Comparison of ENCODE assay signal across 8 mouse cellular contexts in the genomic region with DNA sequence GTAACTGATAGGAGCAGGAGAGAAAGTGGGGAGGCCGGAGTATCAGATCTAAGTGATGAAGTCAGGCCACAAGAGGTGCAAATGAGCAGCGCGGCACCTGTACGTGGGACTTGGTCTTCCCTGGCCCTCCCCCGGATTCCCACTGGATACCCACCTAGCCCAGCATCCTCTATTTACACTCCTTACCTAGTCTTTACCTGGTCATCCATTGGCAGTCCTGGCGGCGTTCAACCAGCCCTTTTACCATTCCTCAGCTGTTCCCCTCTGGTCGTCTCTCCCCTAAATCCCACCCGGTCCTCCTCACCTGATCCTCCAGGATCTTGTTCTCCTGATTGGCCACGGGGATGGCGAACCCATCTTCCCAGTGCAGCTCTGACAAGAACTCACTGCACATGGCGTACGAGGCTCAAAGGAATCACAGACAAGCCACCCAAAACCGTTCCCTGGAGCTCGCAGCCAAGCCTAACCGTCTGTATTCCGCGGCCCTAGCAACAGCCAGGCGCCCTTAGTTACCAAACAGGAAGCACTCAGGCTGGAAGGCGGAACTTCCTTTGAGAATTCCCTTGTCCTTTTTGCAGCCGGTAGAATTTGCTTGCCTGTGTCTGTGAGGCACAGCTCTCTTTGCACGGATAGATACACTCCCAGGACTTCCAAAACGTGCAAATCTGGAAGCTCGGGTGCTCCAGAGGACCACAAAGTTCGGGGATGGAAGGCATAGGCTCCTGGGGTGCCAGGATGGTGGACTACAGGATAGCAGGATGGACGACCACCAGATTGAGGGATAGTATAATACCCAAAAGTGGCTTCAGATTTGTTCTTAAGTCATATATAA. TPM values are rescaled to one million over a fixed set of nuclear protein-coding genes. Genes with fewer than 3 reads are reported as not detected.
DNase-seq lines count a peak whose midpoint lies in the region; ATAC-seq and TF ChIP-seq lines count a peak whose summit lies in the region.

A gene (minus strand): TSS at position 510 of the 832 bp plus-strand sequence.

- TF ChIP-seq POLR2A in bone marrow, adult 2 months (IDR thresholded peaks at IDR 0.05; ENCODE audit: borderline replicate concordance, control insufficient read depth, low read depth, low read length): no peak
- TF ChIP-seq POLR2A in limb, embryonic 14.5 days (IDR thresholded peaks at IDR 0.05; ENCODE audit: borderline replicate concordance, extremely low read depth, insufficient read depth, insufficient read length): peak; percentile 44; the same call in 1 of the 2 replicates

- H3K4me3 ChIP-seq in bone marrow, adult 2 months (replicated peaks; ENCODE audit: control insufficient read depth, low read depth, low read length): peak within 1 kb of the TSS; percentile 4
- peak within 1 kb of the TSS; percentile 51 for H3K4me3 ChIP-seq in embryonic facial prominence, embryonic 15.5 days (replicated peaks)
- peak within 1 kb of the TSS; percentile 64 for H3K4me3 ChIP-seq in heart, embryonic 10.5 days
- H3K4me3 ChIP-seq in kidney, embryonic 14.5 days (ENCODE audit: low read length): peak within 1 kb of the TSS; percentile 54
- peak within 1 kb of the TSS; percentile 45 for H3K4me3 ChIP-seq in limb, embryonic 14.5 days (replicated peaks; ENCODE audit: low read length)
- H3K4me3 ChIP-seq in midbrain, embryonic 16.5 days (ENCODE audit: low read depth, low read length): peak within 1 kb of the TSS; percentile 53
- H3K4me3 ChIP-seq in stomach, embryonic 16.5 days (replicated peaks; ENCODE audit: low read length): peak within 1 kb of the TSS; percentile 53

- peak; percentile 78 for ATAC-seq in embryonic facial prominence, embryonic 15.5 days (ENCODE audit: insufficient number of reproducible peaks, low FRiP score, low TSS enrichment, low read depth)
- ATAC-seq in kidney, embryonic 14.5 days (ENCODE audit: low FRiP score, low TSS enrichment): peak; percentile 94
- ATAC-seq in limb, embryonic 14.5 days (ENCODE audit: low FRiP score, low read depth): peak; percentile 84
- ATAC-seq in midbrain, embryonic 16.5 days: peak; percentile 98
- ATAC-seq in stomach, embryonic 16.5 days (ENCODE audit: insufficient read depth, low FRiP score): peak; percentile 83; the same call in 1 of the 2 replicates

- H3K36me3 ChIP-seq in embryonic facial prominence, embryonic 15.5 days: no peaks in the 10 kb centered on the region
- H3K36me3 ChIP-seq in heart, embryonic 10.5 days: no peaks in the 10 kb centered on the region
- no peaks in the 10 kb centered on the region for H3K36me3 ChIP-seq in kidney, embryonic 14.5 days (ENCODE audit: control insufficient read depth, insufficient read depth, low read length)
- H3K36me3 ChIP-seq in limb, embryonic 14.5 days (ENCODE audit: control insufficient read depth, insufficient read depth, low read length): no peaks in the 10 kb centered on the region
- H3K36me3 ChIP-seq in midbrain, embryonic 16.5 days (ENCODE audit: control insufficient read depth, insufficient read depth, low read length): no peaks in the 10 kb centered on the region
- H3K36me3 ChIP-seq in stomach, embryonic 16.5 days (ENCODE audit: control insufficient read depth, insufficient read depth, low read length): no peaks in the 10 kb centered on the region

- TF ChIP-seq CTCF in bone marrow, adult 2 months (IDR thresholded peaks at IDR 0.05; ENCODE audit: control insufficient read depth, insufficient read depth, low read length): no peak

- no peak within 1 kb of the TSS for H3K27ac ChIP-seq in bone marrow, adult 2 months (ENCODE audit: control insufficient read depth, insufficient read depth, low read depth, low read length, poor library complexity)
- H3K27ac ChIP-seq in embryonic facial prominence, embryonic 15.5 days (replicated peaks): no peak within 1 kb of the TSS
- H3K27ac ChIP-seq in heart, embryonic 10.5 days: peak within 1 kb of the TSS; percentile 88
- no peak within 1 kb of the TSS for H3K27ac ChIP-seq in kidney, embryonic 14.5 days (ENCODE audit: low read depth, low read length)
- no peak within 1 kb of the TSS; the same call in 1 of the 2 replicates for H3K27ac ChIP-seq in limb, embryonic 14.5 days (replicated peaks; ENCODE audit: low read depth, low read length)
- H3K27ac ChIP-seq in midbrain, embryonic 16.5 days (ENCODE audit: low read length): peak within 1 kb of the TSS; percentile 58
- H3K27ac ChIP-seq in stomach, embryonic 16.5 days (ENCODE audit: low read length): no peak within 1 kb of the TSS

- peak; percentile 7 to 13 for DNase-seq in B cell, adult 2 months
- DNase-seq in heart, embryonic 10.5 days (ENCODE audit: low spot score): peak; percentile 90
- DNase-seq in limb, embryonic 14.5 days (ENCODE audit: low spot score): peak; percentile 87

- no peaks in the 10 kb centered on the region for H3K27me3 ChIP-seq in embryonic facial prominence, embryonic 15.5 days
- H3K27me3 ChIP-seq in heart, embryonic 10.5 days (ENCODE audit: insufficient read depth, poor library complexity, severe bottlenecking): no peaks in the 10 kb centered on the region
- no peaks in the 10 kb centered on the region for H3K27me3 ChIP-seq in kidney, embryonic 14.5 days (ENCODE audit: control insufficient read depth, insufficient read depth, low read length)
- no peaks in the 10 kb centered on the region for H3K27me3 ChIP-seq in limb, embryonic 14.5 days (ENCODE audit: control insufficient read depth, insufficient read depth, low read length)
- H3K27me3 ChIP-seq in midbrain, embryonic 16.5 days (ENCODE audit: control insufficient read depth, insufficient read depth, low read depth, low read length): no peaks in the 10 kb centered on the region
- H3K27me3 ChIP-seq in stomach, embryonic 16.5 days (ENCODE audit: control insufficient read depth, insufficient read depth, low read length): no peaks in the 10 kb centered on the region

- H3K4me2 ChIP-seq in embryonic facial prominence, embryonic 15.5 days (replicated peaks): peak within 1 kb of the TSS; percentile 68
- peak within 1 kb of the TSS; percentile 87 for H3K4me2 ChIP-seq in kidney, embryonic 14.5 days (replicated peaks; ENCODE audit: low read depth, low read length)
- peak within 1 kb of the TSS; percentile 72 for H3K4me2 ChIP-seq in limb, embryonic 14.5 days (replicated peaks; ENCODE audit: low read depth, low read length, severe bottlenecking)
- H3K4me2 ChIP-seq in midbrain, embryonic 16.5 days (ENCODE audit: low read length): peak within 1 kb of the TSS; percentile 68
- peak within 1 kb of the TSS; percentile 94 for H3K4me2 ChIP-seq in stomach, embryonic 16.5 days (ENCODE audit: low read depth, low read length)

- peak within 1 kb of the TSS; percentile 23; the same call in 1 of the 2 replicates for H3K9ac ChIP-seq in embryonic facial prominence, embryonic 15.5 days
- H3K9ac ChIP-seq in kidney, embryonic 14.5 days (ENCODE audit: low read depth, low read length): peak within 1 kb of the TSS; percentile 72
- peak within 1 kb of the TSS; percentile 55 for H3K9ac ChIP-seq in limb, embryonic 14.5 days (ENCODE audit: low read depth, low read length, severe bottlenecking)
- peak within 1 kb of the TSS; percentile 62 for H3K9ac ChIP-seq in midbrain, embryonic 16.5 days (ENCODE audit: low read depth, low read length)
- H3K9ac ChIP-seq in stomach, embryonic 16.5 days (ENCODE audit: low read length): peak within 1 kb of the TSS; percentile 84

- no peaks in the 10 kb centered on the region for H3K9me3 ChIP-seq in embryonic facial prominence, embryonic 15.5 days (replicated peaks)
- H3K9me3 ChIP-seq in heart, embryonic 10.5 days: no peaks in the 10 kb centered on the region
- H3K9me3 ChIP-seq in kidney, embryonic 14.5 days (ENCODE audit: control insufficient read depth, low read length): no peaks in the 10 kb centered on the region
- H3K9me3 ChIP-seq in limb, embryonic 14.5 days (ENCODE audit: control insufficient read depth, low read length): no peaks in the 10 kb centered on the region
- no peaks in the 10 kb centered on the region for H3K9me3 ChIP-seq in midbrain, embryonic 16.5 days (replicated peaks; ENCODE audit: control insufficient read depth, low read length, poor library complexity, severe bottlenecking)
- no peaks in the 10 kb centered on the region for H3K9me3 ChIP-seq in stomach, embryonic 16.5 days (replicated peaks; ENCODE audit: control insufficient read depth, low read length)

- no peaks in the 10 kb centered on the region; the same call in 1 of the 2 replicates for H3K4me1 ChIP-seq in bone marrow, adult 2 months (ENCODE audit: control insufficient read depth, insufficient read depth, low read length)
- peaks cover 6% of the 10 kb centered on the region for H3K4me1 ChIP-seq in embryonic facial prominence, embryonic 15.5 days
- peaks cover 11% of the 10 kb centered on the region; the same call in 1 of the 2 replicates for H3K4me1 ChIP-seq in heart, embryonic 10.5 days
- no peaks in the 10 kb centered on the region for H3K4me1 ChIP-seq in kidney, embryonic 14.5 days (ENCODE audit: control insufficient read depth, insufficient read depth, low read length)
- no peaks in the 10 kb centered on the region for H3K4me1 ChIP-seq in limb, embryonic 14.5 days (ENCODE audit: control insufficient read depth, insufficient read depth, low read length)
- H3K4me1 ChIP-seq in midbrain, embryonic 16.5 days (ENCODE audit: control insufficient read depth, insufficient read depth, low read length): peaks cover 12% of the 10 kb centered on the region
- peaks cover 3% of the 10 kb centered on the region; the same call in 1 of the 2 replicates for H3K4me1 ChIP-seq in stomach, embryonic 16.5 days (ENCODE audit: control insufficient read depth, insufficient read depth, low read length)

- 8% methylated on average over 26 of the region's 26 CpGs for WGBS in bone marrow, adult 2 months
- 4% methylated on average over 26 of the region's 26 CpGs for WGBS in embryonic facial prominence, embryonic 15.5 days
- WGBS in heart, embryonic 10.5 days: 8% methylated on average over 26 of the region's 26 CpGs
- 5% methylated on average over 26 of the region's 26 CpGs for WGBS in kidney, embryonic 14.5 days
- 6% methylated on average over 26 of the region's 26 CpGs for WGBS in limb, embryonic 14.5 days
- 3% methylated on average over 26 of the region's 26 CpGs for WGBS in midbrain, embryonic 16.5 days
- 4% methylated on average over 26 of the region's 26 CpGs for WGBS in stomach, embryonic 16.5 days

RNA-seq across cellular contexts. Expression of the gene that starts here (rescaled TPM):
- not detected in 2 replicates for polyA plus RNA-seq in bone marrow, adult 2 months (2011; ENCODE audit: insufficient read depth, insufficient read length, low replicate concordance, missing spikeins)
- 8.8 and 13.1 TPM in 2 replicates for polyA plus RNA-seq in embryonic facial prominence, embryonic 15.5 days (2015; fragmentation: Nextera tagmentation; extraction: Ambion mirVana)
- 1.6 and 2.3 TPM in 2 replicates for polyA plus RNA-seq in heart, embryonic 10.5 days (2016; fragmentation: Nextera tagmentation; extraction: Ambion mirVana)
- polyA plus RNA-seq in kidney, embryonic 14.5 days (2014; fragmentation: Nextera tagmentation; extraction: Ambion mirVana): 4.4 and 4.8 TPM in 2 replicates
- 10.3 and 10.7 TPM in 2 replicates for polyA plus RNA-seq in limb, embryonic 14.5 days (2012; rRNA removed)
- 3.2 and 4.1 TPM in 2 replicates for polyA plus RNA-seq in limb, embryonic 14.5 days (2014; fragmentation: Nextera tagmentation; extraction: Ambion mirVana)
- 22.8 TPM in 2 replicates for polyA plus RNA-seq in midbrain, embryonic 16.5 days (2015; fragmentation: Nextera tagmentation; extraction: Ambion mirVana)
- 2.8 and 2.9 TPM in 2 replicates for polyA plus RNA-seq in stomach, embryonic 16.5 days (2015; fragmentation: Nextera tagmentation; extraction: Ambion mirVana)

Comparison
In these comparisons a context has a peak if more than half of its experiments do, and no peak if none do; other contexts are left out.
1. DNase-seq: peak in every context shown above with its lines; median percentile 90 in heart, embryonic 10.5 days; 87 in limb, embryonic 14.5 days; 10 in B cell, adult 2 months.
2. H3K27ac ChIP-seq: peak in heart, embryonic 10.5 days (single experiment) and midbrain, embryonic 16.5 days (single experiment); none in bone marrow, adult 2 months (single experiment), embryonic facial prominence, embryonic 15.5 days (single experiment), kidney, embryonic 14.5 days (single experiment), limb, embryonic 14.5 days (single experiment) and stomach, embryonic 16.5 days (single experiment).
3. H3K4me3 ChIP-seq: peak in every context shown above with its lines; median percentile 64 in heart, embryonic 10.5 days; 54 in kidney, embryonic 14.5 days; 53 in midbrain, embryonic 16.5 days; 53 in stomach, embryonic 16.5 days; 51 in embryonic facial prominence, embryonic 15.5 days; 45 in limb, embryonic 14.5 days; 4 in bone marrow, adult 2 months.
4. H3K9ac ChIP-seq: peak in every context shown above with its lines; median percentile 84 in stomach, embryonic 16.5 days; 72 in kidney, embryonic 14.5 days; 62 in midbrain, embryonic 16.5 days; 55 in limb, embryonic 14.5 days; 23 in embryonic facial prominence, embryonic 15.5 days.
5. Peak in every context shown above with its lines, with median percentiles within 50 percentile points of each other: ATAC-seq and H3K4me2 ChIP-seq.